Mouse (Mus musculus): ENCODE data around the gene Pabpc1l. TPM values are rescaled to one million over a fixed set of nuclear protein-coding genes. Genes with fewer than 3 reads are reported as not detected.

Gene Pabpc1l
- polyA plus RNA-seq, 1 experiment from 2014 or later = 1.2 TPM

GRCm38 (mm10) chr2:164094152-164094551 is 68.9 kb downstream of the Pabpc1l start:
- Histone ChIP-seq H3K4me1 (replicated peaks) (no peaks in the 10 kb centered on the region), H3K9me3 (no peaks in the 10 kb centered on the region), H3K36me3 (peaks cover 19% of the 10 kb centered on the region), H3K4me2 (no peak overlapping the region), H3K27ac (replicated peaks) (no peak overlapping the region), H3K27me3 (no peaks in the 10 kb centered on the region), H3K4me3 (no peak overlapping the region), H3K9ac (no peak overlapping the region)
- WGBS = 87% methylated on average over 7 of the region's 7 CpGs
- ATAC-seq (ENCODE audit: low FRiP score, low read depth) = no peak

GRCm38 (mm10) chr2:164098603-164099250 is 73.5 kb downstream of the Pabpc1l start:
- Histone ChIP-seq H3K4me3 (no peak overlapping the region), H3K4me1 (replicated peaks) (no peaks in the 10 kb centered on the region), H3K27ac (replicated peaks) (no peak overlapping the region), H3K9me3 (no peaks in the 10 kb centered on the region), H3K36me3 (peaks cover 30% of the 10 kb centered on the region), H3K27me3 (no peaks in the 10 kb centered on the region), H3K9ac (no peak overlapping the region), H3K4me2 (no peak overlapping the region)
- 93% methylated on average over 11 of the region's 11 CpGs for WGBS
- ATAC-seq (ENCODE audit: low FRiP score, low read depth) = no peak

Other genes starting within 250 kb of the Pabpc1l start
- gene Ccn5, start 204.6 kb upstream of the Pabpc1l start, polyA plus RNA-seq (2015; fragmentation: Nextera tagmentation; extraction: Ambion mirVana) = 0.23 and 0.45 TPM in 2 replicates
- gene Kcnk15, start 171.8 kb upstream of the Pabpc1l start, polyA plus RNA-seq (2015; fragmentation: Nextera tagmentation; extraction: Ambion mirVana) = 0.16 and 0.25 TPM in 2 replicates
- gene Rims4, start 106.8 kb upstream of the Pabpc1l start, polyA plus RNA-seq (2015; fragmentation: Nextera tagmentation; extraction: Ambion mirVana) = 18.2 and 21.5 TPM in 2 replicates
- 488 and 498 TPM in 2 replicates for gene Ywhab, start 30.5 kb upstream of the Pabpc1l start, polyA plus RNA-seq (2015; fragmentation: Nextera tagmentation; extraction: Ambion mirVana)
- 17.5 and 21.4 TPM in 2 replicates for gene Stk4, start 44.9 kb downstream of the Pabpc1l start, polyA plus RNA-seq (2015; fragmentation: Nextera tagmentation; extraction: Ambion mirVana)
- gene Tomm34, start 45.7 kb downstream of the Pabpc1l start, polyA plus RNA-seq (2015; fragmentation: Nextera tagmentation; extraction: Ambion mirVana) = 50.0 and 52.5 TPM in 2 replicates
- 1.2 and 1.7 TPM in 2 replicates for gene Kcns1, start 145.7 kb downstream of the Pabpc1l start, polyA plus RNA-seq (2015; fragmentation: Nextera tagmentation; extraction: Ambion mirVana)
- not detected in 2 replicates for gene Wfdc5, start 157.3 kb downstream of the Pabpc1l start, polyA plus RNA-seq (2015; fragmentation: Nextera tagmentation; extraction: Ambion mirVana)
- not detected in 2 replicates for gene Wfdc12, start 165.2 kb downstream of the Pabpc1l start, polyA plus RNA-seq (2015; fragmentation: Nextera tagmentation; extraction: Ambion mirVana)
- not detected in 2 replicates for gene Wfdc15a, start 174.7 kb downstream of the Pabpc1l start, polyA plus RNA-seq (2015; fragmentation: Nextera tagmentation; extraction: Ambion mirVana)
- 0.34 TPM in 1 of 2 replicates, not detected in the other for gene Wfdc15b, start 196.2 kb downstream of the Pabpc1l start, polyA plus RNA-seq (2015; fragmentation: Nextera tagmentation; extraction: Ambion mirVana)
- not detected in 2 replicates for gene Svs2, start 213.0 kb downstream of the Pabpc1l start, polyA plus RNA-seq (2015; fragmentation: Nextera tagmentation; extraction: Ambion mirVana)
- gene Svs3b, start 231.2 kb downstream of the Pabpc1l start, polyA plus RNA-seq (2015; fragmentation: Nextera tagmentation; extraction: Ambion mirVana) = not detected in 2 replicates

Data from hindbrain, embryonic 15.5 days (tissue).